Mouse (Mus musculus) ES-Bruce4 (cell line): ENCODE measurements around the gene Ccr6. TPM values are rescaled to one million over a fixed set of nuclear protein-coding genes. Genes with fewer than 3 reads are reported as not detected.

ENCODE experiments used
- H3K27ac ChIP-seq: 2 replicates; pipeline ENCODE4 v1.5.1; 2012; ENCODE audit warnings: low read length, inconsistent platforms; ENCODE audit not compliant: insufficient read depth
- H3K27me3 ChIP-seq: 2 replicates; pipeline ENCODE4 v1.6.1; 2012; ENCODE audit warnings: mild to moderate bottlenecking, low read length, inconsistent platforms; ENCODE audit not compliant: control insufficient read depth, poor library complexity, insufficient read depth, severe bottlenecking
- H3K36me3 ChIP-seq: 2 replicates; pipeline ENCODE4 v1.6.1; 2012; ENCODE audit warnings: inconsistent platforms, mild to moderate bottlenecking, low read length, moderate library complexity; ENCODE audit not compliant: control insufficient read depth, poor library complexity, insufficient read depth, severe bottlenecking
- H3K4me1 ChIP-seq: one replicate; pipeline ENCODE4 v1.8.1; 2011; ENCODE audit warnings: low read length; ENCODE audit not compliant: control insufficient read depth, insufficient read depth
- H3K4me3 ChIP-seq: 2 replicates; pipeline ENCODE4 v1.5.1; 2011; ENCODE audit warnings: low read depth, mild to moderate bottlenecking, low read length
- H3K9ac ChIP-seq: 2 replicates; pipeline ENCODE4 v1.6.1; 2012; ENCODE audit warnings: low read depth, mild to moderate bottlenecking, inconsistent platforms; ENCODE audit not compliant: poor library complexity, severe bottlenecking
- H3K9me3 ChIP-seq: replicated peaks from 2 replicates; pipeline ENCODE4 v1.6.1; 2012; ENCODE audit warnings: mild to moderate bottlenecking, low read length, inconsistent platforms; ENCODE audit not compliant: control insufficient read depth, poor library complexity, insufficient read depth, severe bottlenecking
- CTCF ChIP-seq: IDR thresholded peaks from one replicate; pipeline ENCODE4 v1.8.1; 2011; ENCODE audit warnings: low read depth, low read length
- EP300 ChIP-seq: IDR thresholded peaks from 2 replicates; pipeline ENCODE4 v1.6.1; 2011; ENCODE audit warnings: low read depth, low read length; ENCODE audit not compliant: insufficient read depth
- POLR2A ChIP-seq: IDR thresholded peaks from one replicate; pipeline ENCODE4 v1.8.1; 2011; ENCODE audit warnings: low read length; ENCODE audit not compliant: insufficient read depth
- polyA plus RNA-seq: library from polyadenylated mRNA; stranded (reverse); fragments of >200 nt; gene quantifications from 2 replicates; pipeline ENCODE4 v1.2.4, GENCODE M21; 2011; ENCODE audit warnings: low read depth; ENCODE audit not compliant: missing spikeins, insufficient read depth, insufficient read length

Gene Ccr6
- polyA plus RNA-seq, result not detected in 2 replicates

DNA sequence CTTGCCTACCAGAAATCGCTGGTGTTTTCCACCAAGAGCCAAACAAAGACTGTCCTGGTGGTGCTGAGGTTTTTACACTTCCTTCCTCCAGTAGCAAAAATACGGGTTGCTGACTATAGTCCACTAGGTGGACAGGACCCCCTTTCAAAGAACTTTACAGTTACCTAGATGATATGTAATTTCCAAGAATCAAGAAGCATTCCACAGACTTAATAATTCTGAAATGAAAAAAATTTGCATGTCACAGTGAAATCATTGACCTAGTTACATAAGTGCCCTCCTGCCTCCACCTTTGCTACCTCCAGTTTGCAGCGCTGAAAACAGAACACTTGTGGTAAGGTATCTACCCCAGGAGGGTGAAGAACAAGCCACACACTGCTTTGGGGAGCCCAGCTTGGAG, at the start of gene Ccr6:
Gene Ccr6 (plus strand): TSS at position 301 of the 400 bp plus-strand sequence.
- Histone ChIP-seq H3K27ac (no peak within 1 kb of the TSS), H3K9ac (no peak within 1 kb of the TSS), H3K27me3 (no peaks in the 10 kb centered on the region), H3K4me3 (no peak within 1 kb of the TSS), H3K36me3 (no peaks in the 10 kb centered on the region), H3K4me1 (peaks cover 9% of the 10 kb centered on the region), H3K9me3 (no peaks in the 10 kb centered on the region)
- TF ChIP-seq EP300, result no peak
- TF ChIP-seq CTCF, result no peak
- no peak for TF ChIP-seq POLR2A

DNA sequence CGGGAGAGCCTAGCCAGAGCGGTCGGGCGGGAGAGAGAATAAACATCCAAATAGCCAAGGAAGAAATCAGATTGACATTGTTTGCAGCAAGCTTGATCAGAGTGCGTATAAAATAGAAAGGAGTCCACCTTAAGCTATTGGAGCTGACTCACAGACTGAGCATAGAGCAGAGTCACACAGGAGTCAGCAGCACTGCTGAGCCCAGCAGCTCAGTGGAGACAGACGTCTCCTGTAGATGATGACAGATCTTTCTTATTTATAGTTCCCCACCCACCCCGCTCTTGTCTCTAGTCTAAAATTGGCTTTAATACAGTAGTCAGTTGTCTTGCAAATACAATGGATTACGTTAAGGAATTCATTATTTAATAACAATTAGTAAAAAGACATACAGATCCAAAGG, 42.2 kb upstream of the Ccr6 start:
- H3K4me1 ChIP-seq, result no peaks in the 10 kb centered on the region
- no peak overlapping the region for H3K9ac ChIP-seq
- TF ChIP-seq EP300 (no peak), POLR2A (no peak), CTCF (no peak)
- no peaks in the 10 kb centered on the region for H3K9me3 ChIP-seq
- H3K36me3 ChIP-seq, result peaks cover 52% of the 10 kb centered on the region
- H3K4me3 ChIP-seq, result no peak overlapping the region
- no peaks in the 10 kb centered on the region for H3K27me3 ChIP-seq
- H3K27ac ChIP-seq, result no peak overlapping the region

DNA sequence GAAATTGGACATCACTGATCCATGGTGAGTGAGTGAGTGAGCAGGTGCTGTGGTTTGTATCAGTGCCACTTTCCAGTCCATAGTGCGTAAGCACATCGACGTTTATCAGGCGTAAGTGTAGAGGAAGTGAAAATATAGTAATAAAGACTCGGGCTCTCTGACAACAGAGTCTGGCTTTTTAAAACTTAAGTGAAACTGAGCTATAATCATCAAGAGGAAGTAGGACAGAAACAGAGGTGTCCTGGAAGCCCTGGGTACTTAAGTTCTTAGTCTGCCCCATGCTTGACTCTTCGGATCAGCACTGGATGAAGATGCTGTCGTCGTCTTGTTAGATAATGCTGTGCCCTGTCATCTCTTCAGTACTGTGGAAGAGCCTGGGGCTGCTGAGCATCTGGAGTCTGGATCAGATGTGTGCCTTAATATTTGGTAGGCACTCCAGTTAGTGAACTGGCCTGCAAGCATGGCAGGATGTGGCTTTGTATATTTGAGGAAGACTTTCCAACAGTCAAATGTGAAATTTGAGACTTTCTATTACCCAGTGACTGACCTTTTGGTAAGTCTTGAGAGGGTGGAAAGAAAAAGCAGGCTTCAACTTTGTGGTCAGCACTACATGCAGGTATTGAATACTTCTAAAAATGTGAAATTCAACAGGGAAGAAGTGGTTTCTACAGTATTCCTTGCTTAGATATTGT, 40.0 kb upstream of the Ccr6 start:
- no peak for TF ChIP-seq CTCF
- no peak for TF ChIP-seq POLR2A
- TF ChIP-seq EP300, result no peak
- no peaks in the 10 kb centered on the region for H3K9me3 ChIP-seq
- H3K36me3 ChIP-seq, result peaks cover 36% of the 10 kb centered on the region
- no peak overlapping the region for H3K27ac ChIP-seq
- H3K4me1 ChIP-seq, result no peaks in the 10 kb centered on the region
- H3K27me3 ChIP-seq, result no peaks in the 10 kb centered on the region
- no peak overlapping the region for H3K4me3 ChIP-seq
- H3K9ac ChIP-seq, result no peak overlapping the region

DNA sequence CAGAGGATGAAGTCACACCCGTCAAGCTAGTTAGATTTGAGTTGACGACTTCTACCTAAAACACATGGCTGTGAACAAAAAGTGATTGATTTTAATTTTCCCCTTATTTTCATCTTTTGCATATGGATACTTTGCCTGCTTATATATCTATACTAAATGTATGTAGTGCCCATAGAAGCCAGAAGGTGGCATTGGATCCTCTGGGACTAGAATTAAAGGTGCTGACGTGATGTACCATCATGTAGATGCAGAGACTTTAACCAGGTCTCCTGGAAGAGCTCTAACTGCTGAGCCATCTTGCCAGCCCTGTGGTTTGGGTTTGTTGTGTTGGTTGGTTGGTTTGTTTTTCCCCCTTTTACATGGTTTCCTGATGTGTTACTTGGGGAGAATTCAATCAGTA, 38.2 kb upstream of the Ccr6 start:
- H3K27ac ChIP-seq, result no peak overlapping the region
- no peak overlapping the region for H3K4me3 ChIP-seq
- H3K4me1 ChIP-seq, result no peaks in the 10 kb centered on the region
- H3K9ac ChIP-seq, result no peak overlapping the region
- peaks cover 23% of the 10 kb centered on the region for H3K36me3 ChIP-seq
- H3K9me3 ChIP-seq, result no peaks in the 10 kb centered on the region
- H3K27me3 ChIP-seq, result no peaks in the 10 kb centered on the region
- no peak for TF ChIP-seq CTCF

DNA sequence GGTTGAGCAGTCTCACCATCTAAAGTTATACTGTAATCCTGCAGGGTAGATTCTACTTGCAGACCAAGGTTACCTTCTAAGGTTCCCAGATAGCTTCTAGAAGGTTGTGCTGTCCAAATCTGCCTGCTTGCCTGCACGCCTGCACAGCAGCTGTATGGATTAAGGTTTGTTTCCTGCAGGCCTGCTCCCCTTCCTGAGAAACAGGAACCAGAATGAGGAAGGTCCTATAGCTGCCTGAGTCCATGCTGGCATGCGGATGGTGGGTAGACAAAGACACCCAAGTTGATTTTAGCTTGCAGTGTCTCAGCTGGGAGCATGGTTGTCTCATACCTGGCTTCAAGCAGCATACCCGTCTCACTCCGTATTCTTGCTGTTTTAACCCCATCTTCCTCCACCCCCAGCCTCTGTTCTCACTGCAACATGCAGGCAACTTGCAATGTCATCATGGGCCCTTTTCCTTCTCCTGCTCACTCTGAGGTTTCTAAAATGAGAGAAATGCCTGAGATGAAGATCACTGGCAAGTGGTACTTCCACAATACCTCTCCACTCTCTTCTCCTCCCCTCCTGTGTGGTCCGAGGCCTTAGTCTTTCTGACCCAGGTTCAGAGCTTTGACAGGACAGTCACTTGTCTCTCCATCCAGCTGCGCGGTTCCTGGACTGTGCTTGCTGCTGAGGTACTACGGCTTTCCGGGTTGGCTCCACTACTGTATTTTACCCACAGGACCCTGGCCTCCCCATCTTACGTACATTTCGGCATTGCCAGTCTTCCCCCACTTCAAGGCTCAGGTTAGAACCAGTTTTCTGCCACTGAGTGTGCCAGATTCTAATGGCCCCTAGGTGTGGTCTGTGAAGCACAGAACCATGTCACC, 36.5 kb upstream of the Ccr6 start:
- Histone ChIP-seq H3K4me3 (no peak overlapping the region), H3K9me3 (no peaks in the 10 kb centered on the region), H3K27ac (no peak overlapping the region), H3K4me1 (no peaks in the 10 kb centered on the region), H3K9ac (no peak overlapping the region), H3K36me3 (peaks cover 12% of the 10 kb centered on the region), H3K27me3 (no peaks in the 10 kb centered on the region)
- no peak for TF ChIP-seq EP300
- TF ChIP-seq POLR2A, result no peak
- TF ChIP-seq CTCF, result no peak

DNA sequence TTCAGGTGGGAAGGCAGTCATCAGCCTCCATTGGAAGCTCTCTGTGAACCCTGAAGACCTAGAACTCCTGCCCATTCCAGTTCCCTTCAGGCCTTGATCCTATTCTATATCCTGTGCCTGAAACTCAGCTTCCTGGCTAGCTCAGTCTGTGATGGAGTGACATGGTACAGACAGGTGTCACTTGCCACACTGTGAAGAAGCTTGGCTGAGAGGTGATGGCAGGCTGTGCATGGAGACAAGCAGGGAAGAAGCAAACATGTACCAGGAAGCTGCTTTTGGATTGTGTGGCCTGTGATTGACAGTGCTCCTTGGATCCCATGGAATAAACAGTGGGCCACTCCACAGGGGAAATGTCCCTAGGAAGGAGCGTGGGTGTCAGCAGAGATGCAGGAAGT, 35.9 kb upstream of the Ccr6 start:
- Histone ChIP-seq H3K4me1 (no peaks in the 10 kb centered on the region), H3K27ac (no peak overlapping the region), H3K36me3 (peaks cover 6% of the 10 kb centered on the region), H3K9ac (no peak overlapping the region), H3K9me3 (no peaks in the 10 kb centered on the region), H3K27me3 (no peaks in the 10 kb centered on the region), H3K4me3 (no peak overlapping the region)
- no peak for TF ChIP-seq POLR2A
- no peak for TF ChIP-seq EP300
- no peak for TF ChIP-seq CTCF
